Mouse (Mus musculus) lung, adult 2 months (tissue): Measurements from ENCODE around the gene Tfap2a.

ENCODE experiments used
- CTCF ChIP-seq: fragments of 200-500 bp; IDR thresholded peaks from 2 replicates; pipeline ENCODE4 v1.5.1; 2011; ENCODE audit warnings: mild to moderate bottlenecking, low read length, control low read depth; ENCODE audit not compliant: insufficient read depth
- POLR2A ChIP-seq: fragments of 200-500 bp; IDR thresholded peaks from 2 replicates; pipeline ENCODE4 v1.6.1; 2011; ENCODE audit warnings: low read depth, mild to moderate bottlenecking, control low read depth, low read length, borderline replicate concordance; ENCODE audit errors: extremely low read depth

DNA sequence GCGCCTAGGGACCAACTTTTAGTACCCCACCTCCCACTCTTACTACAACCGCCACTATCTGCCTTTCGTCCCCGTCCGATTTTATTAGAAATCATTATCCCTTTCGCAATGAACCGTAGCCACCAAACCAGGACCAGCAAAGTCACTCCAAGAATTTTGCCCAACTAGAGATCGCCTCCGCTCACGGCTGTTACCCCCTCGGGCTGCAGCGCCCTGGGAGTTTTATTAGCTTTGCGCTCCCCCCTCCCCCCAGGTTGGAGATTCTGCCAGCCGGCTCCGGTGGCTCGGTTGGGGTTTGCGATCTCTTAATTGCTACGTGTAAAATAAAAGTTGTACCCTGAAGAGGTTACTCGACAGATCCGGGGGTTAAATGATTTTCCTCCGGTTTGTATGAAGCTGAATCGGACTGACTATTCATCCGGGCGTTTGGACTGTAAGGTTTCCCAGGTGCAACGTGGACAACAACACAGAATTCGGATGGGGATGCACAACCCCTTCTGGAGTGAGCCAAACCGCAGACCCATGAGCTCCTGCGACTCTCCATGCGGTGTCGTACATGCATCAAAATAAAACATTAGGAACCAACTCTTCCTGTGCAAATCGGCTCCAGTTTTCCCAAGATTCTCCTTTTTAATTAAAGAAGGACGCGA, 3.7 kb downstream of the Tfap2a start:
- TF ChIP-seq POLR2A (no peak), CTCF (no peak)
